Mouse (Mus musculus): ENCODE data around the gene Prr29.
A peak's percentile ranks its signal among the peaks of the same experiment; 100 is the strongest.
"Not testable (repeated sequence)": the region's sequence is repeated elsewhere in the genome, so short reads cannot be mapped to it uniquely, and the experiment has no call there.

The Prr29 gene

DNA sequence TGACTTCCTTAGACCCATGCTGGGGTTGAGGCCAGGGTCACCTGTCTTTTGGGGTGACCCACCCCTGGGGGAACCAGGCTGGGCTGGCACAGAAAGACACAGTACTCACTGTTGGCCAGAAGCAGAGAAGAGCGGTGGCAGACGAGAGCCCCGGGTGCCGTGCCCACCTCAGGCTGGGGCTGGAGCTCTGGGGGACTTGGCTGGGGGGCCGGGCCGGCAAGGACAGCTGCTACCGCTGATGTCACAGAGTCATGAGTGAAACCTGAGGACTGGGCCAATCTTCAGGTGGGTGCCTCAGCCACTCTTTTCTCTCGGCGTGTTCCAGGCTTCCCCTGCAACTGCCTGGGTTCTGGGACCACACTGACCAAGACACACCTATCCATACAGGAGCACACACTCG is at the start of gene Prr29:
TSS of gene Prr29 (plus strand) at position 107 of the 400 bp plus-strand sequence.
- DNase-seq (ENCODE audit: low spot score in 2 of 2): no peak

DNA sequence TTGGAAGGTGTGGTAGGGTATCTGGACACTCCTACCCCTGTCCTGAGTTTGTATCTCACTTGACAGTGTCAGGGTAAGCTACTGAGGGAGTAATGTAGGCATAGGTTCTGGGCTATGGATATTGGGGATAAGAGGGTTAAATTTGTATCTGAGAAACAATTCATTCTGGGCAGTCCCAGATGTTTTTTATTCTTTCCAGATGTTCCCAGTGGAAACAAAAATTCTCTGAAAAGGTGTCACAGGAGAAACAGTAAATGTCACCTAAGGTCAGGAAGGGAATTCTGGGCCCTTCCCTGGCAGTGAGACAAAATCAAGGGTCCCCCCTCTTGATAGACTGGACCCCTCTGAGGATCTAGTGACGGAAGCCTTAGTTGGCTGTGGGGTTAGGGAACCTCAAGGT is 48.9 kb upstream of the Prr29 start:
- DNase-seq (ENCODE audit: low spot score in 2 of 2): no peak

DNA sequence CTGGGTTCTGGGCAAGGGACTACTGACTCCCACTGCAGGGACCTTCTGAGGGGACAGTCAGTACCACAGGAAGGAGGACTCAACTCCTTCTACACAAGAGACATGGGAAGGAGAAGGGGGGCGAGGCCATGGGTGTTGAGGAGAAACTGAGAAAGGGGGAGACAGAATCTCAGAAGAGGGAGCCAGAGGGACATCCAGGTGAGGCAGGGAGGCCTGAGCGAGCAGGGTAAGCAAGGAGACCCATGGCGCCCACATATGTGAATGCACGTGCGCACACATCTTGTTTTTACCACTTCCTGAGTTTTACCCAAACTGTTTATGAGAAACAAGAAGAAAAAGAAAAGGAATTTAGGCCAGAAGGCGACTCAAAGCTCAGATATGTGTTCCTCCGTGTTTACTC is 47.5 kb upstream of the Prr29 start:
- DNase-seq (ENCODE audit: low spot score in 2 of 2): no peak

DNA sequence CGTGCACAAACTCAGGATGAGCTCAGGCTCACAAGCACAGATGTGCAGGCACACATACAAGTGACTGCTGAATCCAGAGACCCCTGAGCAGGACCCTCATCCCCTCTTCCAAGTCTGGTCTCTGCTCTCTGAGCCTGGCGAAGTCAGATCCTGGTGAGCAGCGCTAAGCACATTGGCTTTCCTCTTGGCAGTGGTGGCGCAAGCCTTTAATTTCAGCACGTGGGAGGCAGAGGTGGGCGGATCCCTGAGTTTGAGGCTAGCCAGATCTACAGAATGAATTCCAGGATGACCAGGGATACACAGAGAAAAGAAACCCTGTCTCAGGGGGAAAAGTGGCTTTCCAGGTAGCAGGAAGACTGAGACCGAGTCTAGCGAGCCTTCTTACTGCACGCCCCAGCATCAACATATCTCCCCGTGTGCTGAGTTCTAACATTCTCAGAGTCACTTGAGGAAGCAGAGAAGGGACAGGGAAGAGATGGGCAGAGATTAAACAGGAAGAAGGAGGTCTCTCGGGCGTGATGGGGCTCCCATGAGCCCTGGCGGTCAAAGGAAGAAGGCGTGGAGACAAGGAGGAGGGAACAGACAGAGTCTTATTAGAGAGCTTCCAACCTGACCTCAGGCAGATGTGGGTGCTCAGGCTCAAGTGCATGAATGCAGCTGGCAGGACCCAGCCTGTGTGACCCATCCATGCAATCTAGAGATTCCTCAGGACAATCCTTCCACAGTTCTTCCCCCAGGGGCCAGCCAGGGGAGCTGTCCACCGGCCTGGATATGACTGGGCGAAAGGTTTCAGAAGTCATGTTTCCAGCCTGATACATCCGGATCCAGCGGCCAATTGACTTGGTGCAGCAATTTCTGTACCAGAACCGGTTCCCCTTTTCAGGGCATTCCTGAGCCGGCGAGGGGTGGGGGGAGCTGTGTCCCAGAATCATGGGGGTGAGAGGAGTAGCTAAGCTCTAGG is 46.6 kb upstream of the Prr29 start:
- DNase-seq (ENCODE audit: low spot score in 2 of 2): no peak

GRCm38 (mm10) chr11:106324858-106325257 is 40.4 kb upstream of the Prr29 start:
- DNase-seq (ENCODE audit: low spot score in 2 of 2): peak in 1 of 2 experiments; percentile 56

GRCm38 (mm10) chr11:106325566-106326206 is 39.6 kb upstream of the Prr29 start:
- peak; percentile 68 to 85 for DNase-seq (ENCODE audit: low spot score in 2 of 2)

DNA sequence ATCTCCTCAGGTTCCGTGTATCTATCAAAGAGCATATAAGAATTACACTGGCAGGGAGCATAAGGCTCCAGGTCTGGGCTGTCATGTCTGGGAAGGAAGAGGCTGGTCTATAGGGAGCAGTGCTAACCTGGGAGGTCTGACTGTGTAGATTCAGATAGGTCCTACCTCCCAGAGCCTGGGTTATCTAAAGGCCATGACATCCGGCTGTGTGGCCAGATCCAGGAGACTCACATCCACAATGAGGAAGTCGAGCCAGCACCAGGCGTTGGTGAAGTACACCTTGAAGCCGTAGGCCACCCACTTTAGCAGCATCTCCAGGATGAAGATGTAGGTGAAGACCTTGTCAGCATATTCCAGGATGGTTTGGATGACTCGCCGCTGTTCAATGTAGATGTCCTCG is 38.8 kb upstream of the Prr29 start:
- DNase-seq (ENCODE audit: low spot score in 2 of 2): no peak

DNA sequence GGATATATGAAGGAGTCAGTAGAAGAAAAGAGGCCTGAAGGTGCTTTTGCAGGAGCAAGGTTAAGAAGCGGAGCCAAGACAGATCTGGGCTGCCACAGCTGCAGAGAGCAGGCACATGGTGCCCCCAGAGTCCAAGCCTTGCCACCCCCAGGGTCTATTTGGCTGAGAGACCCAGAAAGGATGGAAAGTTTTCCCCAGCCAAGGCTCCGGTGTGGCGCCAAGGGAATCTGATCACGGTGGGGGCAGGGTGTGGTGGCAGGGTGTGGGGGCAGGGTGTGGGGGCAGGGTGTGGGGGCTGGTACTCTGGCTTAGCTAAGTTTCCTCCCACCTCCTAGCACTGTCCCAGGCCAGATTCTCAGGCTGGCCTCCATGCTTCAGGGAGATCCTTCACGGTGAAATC is 36.8 kb upstream of the Prr29 start:
- no peak for DNase-seq (ENCODE audit: low spot score in 2 of 2)

- DNase-seq (ENCODE audit: low spot score in 2 of 2): no peak
These were observed 36.1 kb upstream of the Prr29 start for GRCm38 (mm10) chr11:106329128-106329527.

GRCm38 (mm10) chr11:106329682-106330081 is 35.6 kb upstream of the Prr29 start:
- peak in 1 of 2 experiments; percentile 53 for DNase-seq (ENCODE audit: low spot score in 2 of 2)

- DNase-seq (ENCODE audit: low spot score in 2 of 2): no peak
These were observed 32.8 kb upstream of the Prr29 start for GRCm38 (mm10) chr11:106332458-106332857.

DNA sequence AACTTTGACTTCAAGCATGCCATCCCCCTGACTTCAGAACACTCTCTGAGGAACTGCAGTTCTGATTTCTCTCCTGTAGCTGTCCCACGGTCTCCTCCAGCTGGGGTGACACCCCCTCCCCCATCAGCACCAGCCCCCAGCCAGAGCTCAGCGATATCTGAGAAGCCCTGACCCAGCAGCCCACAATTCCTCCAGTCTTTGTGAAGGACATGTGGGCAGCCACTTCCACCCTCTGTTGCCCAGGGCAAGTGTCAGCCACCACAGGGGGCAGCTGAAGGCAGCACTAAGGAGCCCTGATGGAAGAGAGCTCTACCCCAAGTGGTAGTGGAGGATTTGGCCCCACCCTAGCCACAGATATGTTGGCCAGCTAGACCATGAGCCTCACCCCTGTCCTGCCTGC is 31.2 kb upstream of the Prr29 start:
- no peak for DNase-seq (ENCODE audit: low spot score in 2 of 2)

DNA sequence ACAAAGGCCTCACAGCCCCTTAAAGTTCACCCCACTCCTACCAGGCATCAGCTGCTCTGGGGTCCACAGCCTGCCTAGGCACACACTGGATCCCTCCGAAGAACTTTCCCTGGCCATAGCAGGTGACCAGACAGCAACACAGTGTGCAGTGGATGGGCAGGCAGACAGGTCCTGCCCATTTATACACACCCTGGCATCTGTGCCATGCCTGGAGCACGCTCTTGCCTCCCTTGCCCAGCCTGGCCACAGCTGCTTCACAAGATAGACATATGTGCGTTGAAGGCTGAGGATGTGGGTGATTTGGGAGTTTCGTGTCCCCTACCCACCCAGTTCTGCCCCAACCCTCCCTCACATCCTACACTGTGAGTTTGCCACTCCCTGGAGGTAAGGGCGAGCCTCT is 27.2 kb upstream of the Prr29 start:
- no peak for DNase-seq (ENCODE audit: low spot score in 2 of 2)

DNA sequence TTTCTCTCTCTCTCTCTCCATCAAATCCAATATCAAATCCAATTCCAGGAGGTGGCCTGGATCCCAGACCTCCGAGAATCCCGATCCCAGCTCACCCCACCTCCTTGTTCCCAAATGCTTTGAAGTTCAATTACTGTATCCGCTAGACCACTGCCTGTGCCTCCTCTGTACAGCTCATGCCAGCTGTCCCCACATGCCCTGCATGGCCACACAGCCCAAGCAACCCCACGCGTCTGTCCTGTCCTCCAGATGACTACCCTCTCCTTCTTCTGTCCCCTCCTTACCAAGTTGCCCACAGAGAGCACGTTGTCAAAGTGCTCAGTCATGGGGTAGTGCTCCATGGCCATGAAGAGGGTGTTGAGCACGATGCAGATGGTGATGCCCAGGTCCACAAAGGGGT is 26.4 kb upstream of the Prr29 start:
- no peak for DNase-seq (ENCODE audit: low spot score in 2 of 2)

DNA sequence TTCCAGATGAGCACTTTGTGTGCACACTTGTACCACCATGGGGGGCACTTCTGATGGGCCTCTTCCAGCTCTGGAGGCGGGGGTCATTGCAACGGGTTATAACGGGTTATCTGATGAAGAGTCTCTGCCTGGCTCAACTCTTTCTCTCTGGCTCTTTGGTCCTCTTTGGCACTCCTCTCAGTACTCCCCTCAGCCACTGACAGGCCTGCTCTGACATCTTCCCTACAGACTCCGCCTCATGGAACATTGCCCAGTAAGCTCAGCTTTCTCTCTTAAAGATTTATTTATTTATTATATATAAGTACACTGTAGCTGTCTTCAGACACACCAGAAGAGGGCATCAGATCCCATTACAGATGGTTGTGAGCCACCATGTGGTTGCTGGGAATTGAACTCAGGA is 25.9 kb upstream of the Prr29 start:
- not testable (repeated sequence) for DNase-seq (ENCODE audit: low spot score in 2 of 2)

GRCm38 (mm10) chr11:106340990-106341520 is 24.2 kb upstream of the Prr29 start:
- DNase-seq (ENCODE audit: low spot score in 2 of 2): no peak

GRCm38 (mm10) chr11:106344910-106345309 is 20.4 kb upstream of the Prr29 start:
- no peak for DNase-seq (ENCODE audit: low spot score in 2 of 2)

GRCm38 (mm10) chr11:106349772-106350171 is 15.5 kb upstream of the Prr29 start:
- DNase-seq (ENCODE audit: low spot score in 2 of 2): no peak

DNA sequence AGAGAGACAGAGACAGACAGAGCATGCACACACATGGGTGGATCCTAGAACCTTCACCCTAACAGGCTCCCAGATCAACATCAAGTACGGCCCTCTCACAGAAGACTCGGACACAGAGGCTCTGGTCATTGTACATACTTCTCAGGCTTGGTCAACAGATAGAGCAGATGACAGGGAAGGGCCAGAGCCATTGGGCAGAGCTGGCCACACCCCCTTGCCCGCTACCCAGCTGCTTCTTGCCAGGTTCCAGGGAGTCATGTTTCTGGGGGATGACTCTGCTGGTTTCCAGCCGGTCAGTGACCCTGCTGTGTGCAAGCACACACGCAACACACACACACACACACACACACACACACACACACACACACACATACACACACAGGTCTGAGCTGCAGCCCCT is 14.4 kb upstream of the Prr29 start:
- no peak for DNase-seq (ENCODE audit: low spot score in 2 of 2)

DNA sequence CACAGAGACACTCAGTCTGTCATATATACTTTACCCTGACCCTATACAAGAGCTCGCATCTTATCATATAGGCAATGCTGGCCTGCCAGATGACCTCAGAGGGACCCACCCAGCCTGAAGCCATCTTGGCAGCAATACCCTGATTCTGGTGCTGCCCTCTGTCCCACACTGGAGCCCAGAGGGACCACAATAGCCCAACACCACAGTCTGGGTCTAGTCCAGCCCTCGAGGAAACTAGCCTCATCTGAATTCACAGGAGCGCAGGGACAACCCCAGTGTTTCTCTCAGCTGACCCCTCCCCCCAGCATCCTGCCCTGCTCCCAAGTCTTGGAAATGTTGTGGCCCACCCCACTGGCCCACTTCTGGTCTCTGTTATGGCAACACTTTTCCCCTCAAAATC is 14.0 kb upstream of the Prr29 start:
- no peak for DNase-seq (ENCODE audit: low spot score in 2 of 2)

GRCm38 (mm10) chr11:106351941-106352340 is 13.3 kb upstream of the Prr29 start:
- no peak for DNase-seq (ENCODE audit: low spot score in 2 of 2)

DNA sequence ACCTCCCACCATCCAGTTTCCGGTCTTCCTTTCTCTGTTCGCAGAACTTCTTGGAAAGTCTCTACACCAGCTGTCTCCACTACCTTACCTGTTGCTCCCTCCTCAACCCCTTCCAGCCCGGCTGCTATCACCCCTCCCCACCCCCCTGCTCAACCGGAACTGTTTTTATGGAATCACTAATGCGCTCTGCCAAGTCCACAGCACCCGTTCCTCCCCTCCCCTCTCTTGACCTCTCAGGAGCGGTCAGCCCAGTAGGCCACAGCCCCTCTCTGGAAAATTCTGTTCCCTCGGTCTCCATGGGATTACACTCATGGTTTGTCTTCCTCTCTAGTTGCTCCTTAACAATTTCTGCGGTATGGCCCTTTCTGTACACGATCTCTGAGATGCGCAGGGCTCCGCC is 12.1 kb upstream of the Prr29 start, which contains the start of gene Scn4a:
TSS of gene Scn4a (minus strand) at position 101 of the 400 bp plus-strand sequence.
- DNase-seq (ENCODE audit: low spot score in 2 of 2): no peak

GRCm38 (mm10) chr11:106354181-106354580 is 11.1 kb upstream of the Prr29 start:
- no peak for DNase-seq (ENCODE audit: low spot score in 2 of 2)

Data from spleen, postnatal 4 days (tissue).